Mouse (Mus musculus) liver, adult 2 months (tissue): ENCODE measurements around the gene Pitpnm1. TPM values are rescaled to one million over a fixed set of nuclear protein-coding genes. Genes with fewer than 3 reads are reported as not detected.
A peak's percentile ranks its signal among the peaks of the same experiment; 100 is the strongest.

ENCODE experiments used
- DNase-seq: peaks from one replicate; pipeline ENCODE4 v3.0.0-alpha.2; 2011; ENCODE audit warnings: low read depth, low spot score; ENCODE audit errors: extremely low read depth
- H3K27ac ChIP-seq: fragments of 200-500 bp; replicated peaks from 2 replicates; pipeline ENCODE4 v1.5.1; 2012; ENCODE audit warnings: low read depth, mild to moderate bottlenecking, control low read depth, inconsistent platforms, low read length; ENCODE audit not compliant: insufficient read depth
- H3K27me3 ChIP-seq: fragments of 200-500 bp; 2 replicates; pipeline ENCODE4 v1.6.1; 2012; ENCODE audit warnings: mild to moderate bottlenecking, moderate library complexity, low read length, inconsistent platforms; ENCODE audit not compliant: control insufficient read depth, insufficient read depth
- H3K36me3 ChIP-seq: fragments of 200-500 bp; 2 replicates; pipeline ENCODE4 v1.6.1; 2012; ENCODE audit warnings: low read length, inconsistent platforms; ENCODE audit not compliant: control insufficient read depth, insufficient read depth
- H3K4me1 ChIP-seq: fragments of 200-500 bp; 2 replicates; pipeline ENCODE4 v1.6.1; 2011; ENCODE audit warnings: low read length; ENCODE audit not compliant: control insufficient read depth, insufficient read depth
- H3K4me3 ChIP-seq: fragments of 200-500 bp; 2 replicates; pipeline ENCODE4 v1.5.1; 2011; ENCODE audit warnings: low read depth, mild to moderate bottlenecking, control low read depth, low read length, moderate library complexity; ENCODE audit not compliant: insufficient read depth
- H3K79me2 ChIP-seq: fragments of 200-500 bp; 2 replicates; pipeline ENCODE4 v1.6.1; 2012; ENCODE audit warnings: inconsistent platforms, mild to moderate bottlenecking, low read length, moderate library complexity; ENCODE audit not compliant: control insufficient read depth, insufficient read depth
- H3K9ac ChIP-seq: fragments of 200-500 bp; 2 replicates; pipeline ENCODE4 v1.6.1; 2012; ENCODE audit warnings: low read depth, mild to moderate bottlenecking, control low read depth, inconsistent platforms, low read length
- CTCF ChIP-seq: fragments of 200-500 bp; IDR thresholded peaks from 2 replicates; pipeline ENCODE4 v1.5.1; 2011; ENCODE audit warnings: low read depth, low read length, control low read depth
- POLR2A ChIP-seq: fragments of 200-500 bp; IDR thresholded peaks from 2 replicates; pipeline ENCODE4 v1.6.1; 2011; ENCODE audit warnings: low read length, control low read depth; ENCODE audit not compliant: insufficient read depth; ENCODE audit errors: extremely low read depth
- WGBS: fragments of 180-500 bp; shearing (Covaris S2); methylation state at CpG from one replicate; pipeline ENCODE4 v1.1.7; 2018; 5-methylcytosine and 5-hydroxymethylcytosine counted together
- polyA plus RNA-seq: library from polyadenylated mRNA; depleted of rRNA; stranded (reverse); fragments of >200 nt; gene quantifications from 2 replicates; pipeline ENCODE4 v1.2.3, GENCODE M21; 2012
- total RNA-seq: library from RNA; depleted of rRNA; stranded (reverse); fragments of >200 nt; gene quantifications from 2 replicates; pipeline ENCODE4 v1.2.3, GENCODE M21; 2014

Pitpnm1 gene
- total and polyA plus RNA-seq, 2 experiments, result 1.7 to 14.2 TPM

- TF ChIP-seq POLR2A (no peak), CTCF (no peak)
- Histone ChIP-seq H3K27ac (peak overlapping the region; percentile 29; the same call in 1 of the 2 replicates), H3K4me1 (peaks cover 26% of the 10 kb centered on the region), H3K9ac (0 out of 2 replicates have a peak overlapping the region, but pooled peaks have one; percentile 18), H3K4me3 (peak overlapping the region; percentile 3; the same call in 1 of the 2 replicates), H3K79me2 (no peaks in the 10 kb centered on the region), H3K27me3 (no peaks in the 10 kb centered on the region), H3K36me3 (no peaks in the 10 kb centered on the region)
- WGBS, result 21% methylated on average over 13 of the region's 13 CpGs
- peak; percentile 55 for DNase-seq
These were observed 1.4 kb upstream of the Pitpnm1 start for GRCm38 (mm10) chr19:4098426-4098825.

DNA sequence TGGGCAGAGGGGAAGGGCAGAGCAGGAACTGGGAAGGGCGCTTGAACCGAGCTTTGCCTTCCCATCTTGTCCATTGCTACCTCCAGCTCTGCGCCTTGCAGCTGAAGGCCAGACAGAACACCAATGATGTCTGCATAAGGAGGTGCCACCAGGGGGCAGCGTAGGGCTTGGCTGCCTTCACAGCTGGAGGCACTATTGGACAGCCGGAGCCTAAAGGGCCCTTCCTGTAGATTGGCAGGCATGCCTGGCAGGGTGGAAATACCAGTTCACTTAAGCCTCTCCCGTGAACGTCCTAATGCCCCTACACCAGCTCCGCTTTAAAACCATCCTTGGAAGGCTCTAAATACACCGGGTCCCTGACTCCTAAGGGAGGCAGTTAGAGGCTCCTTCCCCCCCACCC lies 742 bp upstream of the Pitpnm1 start:
- Histone ChIP-seq H3K9ac (peak overlapping the region; percentile 86; the same call in 1 of the 2 replicates), H3K36me3 (no peaks in the 10 kb centered on the region), H3K79me2 (no peaks in the 10 kb centered on the region), H3K27ac (peak overlapping the region; percentile 21), H3K27me3 (no peaks in the 10 kb centered on the region), H3K4me3 (no peak overlapping the region), H3K4me1 (peaks cover 26% of the 10 kb centered on the region)
- TF ChIP-seq CTCF, result peak; percentile 99
- TF ChIP-seq POLR2A, result no peak
- peak; percentile 81 for DNase-seq
- 10% methylated on average over 9 of the region's 9 CpGs for WGBS

GRCm38 (mm10) chr19:4100718-4101261 lies 992 bp downstream of the Pitpnm1 start:
- Histone ChIP-seq H3K36me3 (no peaks in the 10 kb centered on the region), H3K4me3 (peak overlapping the region; percentile 19; the same call in 1 of the 2 replicates), H3K9ac (no peak overlapping the region), H3K4me1 (peaks cover 26% of the 10 kb centered on the region), H3K27me3 (no peaks in the 10 kb centered on the region), H3K27ac (no peak overlapping the region), H3K79me2 (no peaks in the 10 kb centered on the region)
- WGBS, result 20% methylated on average over 51 of the region's 52 CpGs
- no peak for DNase-seq
- TF ChIP-seq CTCF (no peak), POLR2A (no peak)

DNA sequence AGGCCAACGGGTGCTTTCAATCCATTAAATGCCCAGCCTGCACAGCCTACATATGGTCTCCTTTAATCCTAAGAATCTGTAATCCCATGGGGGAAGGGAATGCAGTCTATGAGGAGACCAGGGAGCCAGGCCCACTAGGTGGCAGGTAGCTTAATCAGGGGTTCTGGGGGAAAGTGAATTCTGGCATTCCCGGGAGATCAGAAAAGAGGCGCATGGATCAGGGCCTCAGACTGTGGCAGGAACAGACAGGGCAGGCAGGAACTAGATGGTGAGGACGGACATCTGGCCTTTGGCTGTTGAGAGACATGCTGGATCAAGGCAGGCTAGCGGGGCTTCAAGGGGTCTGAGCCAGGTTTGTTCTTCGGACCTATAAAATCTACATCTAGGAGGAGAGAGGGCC lies 1.7 kb downstream of the Pitpnm1 start:
- WGBS, result 95% methylated on average over 6 of the region's 6 CpGs
- DNase-seq, result no peak
- Histone ChIP-seq H3K4me1 (peaks cover 23% of the 10 kb centered on the region), H3K4me3 (no peak overlapping the region), H3K36me3 (no peaks in the 10 kb centered on the region), H3K27me3 (no peaks in the 10 kb centered on the region), H3K27ac (no peak overlapping the region), H3K79me2 (no peaks in the 10 kb centered on the region), H3K9ac (no peak overlapping the region)
- no peak for TF ChIP-seq CTCF
- no peak for TF ChIP-seq POLR2A

GRCm38 (mm10) chr19:4102049-4102448 lies 2.3 kb downstream of the Pitpnm1 start:
- Histone ChIP-seq H3K27ac (no peak overlapping the region), H3K79me2 (no peaks in the 10 kb centered on the region), H3K4me3 (no peak overlapping the region), H3K27me3 (no peaks in the 10 kb centered on the region), H3K4me1 (peaks cover 22% of the 10 kb centered on the region), H3K9ac (no peak overlapping the region), H3K36me3 (no peaks in the 10 kb centered on the region)
- DNase-seq, result no peak
- TF ChIP-seq POLR2A (no peak), CTCF (no peak)
- WGBS, result 87% methylated on average over 2 of the region's 2 CpGs

GRCm38 (mm10) chr19:4102626-4103025 lies 2.8 kb downstream of the Pitpnm1 start:
- DNase-seq, result no peak
- Histone ChIP-seq H3K27me3 (no peaks in the 10 kb centered on the region), H3K36me3 (no peaks in the 10 kb centered on the region), H3K4me1 (peaks cover 22% of the 10 kb centered on the region), H3K9ac (no peak overlapping the region), H3K79me2 (no peaks in the 10 kb centered on the region), H3K27ac (no peak overlapping the region), H3K4me3 (no peak overlapping the region)
- no peak for TF ChIP-seq CTCF
- TF ChIP-seq POLR2A, result no peak
- WGBS, result 94% methylated on average over 12 of the region's 12 CpGs
